Mouse (Mus musculus) cerebellum, postnatal 36 days (tissue): ENCODE measurements around the gene Gpr137b.
"Not testable (repeated sequence)": the region's sequence is repeated elsewhere in the genome, so short reads cannot be mapped to it uniquely, and the experiment has no call there.

Source experiments
- DNase-seq, 2 experiments: peaks; one replicate each; pipeline ENCODE4 v3.0.0; 2021 to 2022; ENCODE audit warnings: mixed read lengths in 2 of 2

Gpr137b gene

DNA sequence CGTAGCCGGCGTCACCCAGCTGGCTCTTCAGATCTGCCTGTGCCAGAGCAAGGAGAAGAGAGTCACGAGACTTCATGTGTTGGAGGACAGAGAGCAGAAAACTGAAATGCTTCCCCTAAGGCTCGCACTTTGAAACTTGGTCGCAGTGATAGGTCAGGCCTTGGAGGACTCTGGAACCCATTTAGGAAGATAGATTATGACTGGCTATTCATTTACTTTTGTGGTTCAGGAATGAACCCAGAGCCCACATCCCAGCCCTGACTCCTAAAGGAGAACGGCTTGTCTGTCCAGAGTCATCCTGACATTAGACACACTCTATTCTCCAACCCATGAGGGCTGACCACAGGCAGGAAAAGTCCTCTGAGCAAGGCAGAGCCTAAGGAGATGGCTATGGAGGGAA lies 30.3 kb downstream of the Gpr137b start:
- DNase-seq, result not testable (repeated sequence)

- DNase-seq, result peak; percentile 13 to 27
Measured at GRCm38 (mm10) chr13:13362261-13362660, 31.6 kb downstream of the Gpr137b start.

- DNase-seq, result not testable (repeated sequence)
Measured at GRCm38 (mm10) chr13:13360045-13360444, 33.8 kb downstream of the Gpr137b start.

DNA sequence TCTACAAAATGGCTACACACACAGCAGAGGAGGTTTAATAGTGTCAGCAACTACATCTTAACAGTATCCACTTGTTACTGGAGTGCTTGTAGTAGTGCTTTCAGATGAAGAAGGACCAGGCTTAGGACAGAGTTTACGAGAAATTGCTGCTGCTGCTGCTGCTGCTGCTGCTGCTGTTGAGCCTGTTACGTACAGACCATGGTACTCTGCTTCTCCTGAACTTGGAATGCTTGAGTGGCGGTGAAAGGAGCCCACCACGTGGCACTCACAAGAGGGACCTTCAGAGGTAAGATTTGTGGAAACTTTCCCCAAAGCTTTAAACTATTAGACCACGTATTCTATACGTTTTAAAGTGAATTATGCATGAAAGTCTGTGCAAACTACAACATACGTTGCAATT lies 35.2 kb downstream of the Gpr137b start:
- not testable (repeated sequence) for DNase-seq

DNA sequence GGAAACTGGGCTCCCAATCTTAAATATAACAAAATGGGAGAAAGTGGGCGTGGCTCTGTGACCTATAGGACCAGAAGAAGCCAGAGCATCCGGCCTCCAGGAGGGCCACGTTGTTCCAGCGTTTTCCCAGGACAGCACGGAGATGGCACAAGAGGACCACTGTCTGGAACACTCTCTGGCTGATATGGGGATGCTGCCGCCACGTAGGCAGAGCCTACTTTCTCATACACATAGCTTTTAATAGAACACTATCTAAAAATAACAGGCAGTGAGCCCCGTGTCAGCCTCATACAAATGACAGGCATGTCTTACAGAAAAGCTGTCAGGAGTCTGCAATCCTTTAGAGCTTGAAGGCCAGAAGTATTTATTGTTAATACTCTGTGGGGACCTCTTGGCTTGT lies 35.7 kb downstream of the Gpr137b start:
- DNase-seq, result not testable (repeated sequence)

GRCm38 (mm10) chr13:13352113-13352512 lies 41.7 kb downstream of the Gpr137b start:
- not testable (repeated sequence) for DNase-seq

DNA sequence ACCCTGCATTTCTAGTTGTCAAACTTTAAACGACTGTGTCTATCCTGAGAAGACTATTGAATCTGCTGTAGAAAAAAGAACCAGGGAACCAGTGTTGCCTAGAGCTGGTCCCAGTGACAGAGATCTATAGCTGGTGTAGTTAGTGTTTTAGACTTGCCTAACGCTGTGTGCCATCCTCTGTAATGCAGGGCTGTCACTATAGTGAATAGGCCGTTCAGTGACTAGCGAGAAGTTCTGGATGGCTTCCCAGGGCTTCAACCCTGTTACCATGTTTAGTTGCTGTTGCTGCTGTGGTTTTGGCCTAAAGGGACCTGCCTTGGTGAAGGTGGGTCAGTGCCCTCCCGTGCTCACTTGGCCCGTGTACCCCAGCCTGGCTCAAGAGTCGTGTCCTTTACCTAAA lies 43.1 kb downstream of the Gpr137b start:
- not testable (repeated sequence) for DNase-seq

DNA sequence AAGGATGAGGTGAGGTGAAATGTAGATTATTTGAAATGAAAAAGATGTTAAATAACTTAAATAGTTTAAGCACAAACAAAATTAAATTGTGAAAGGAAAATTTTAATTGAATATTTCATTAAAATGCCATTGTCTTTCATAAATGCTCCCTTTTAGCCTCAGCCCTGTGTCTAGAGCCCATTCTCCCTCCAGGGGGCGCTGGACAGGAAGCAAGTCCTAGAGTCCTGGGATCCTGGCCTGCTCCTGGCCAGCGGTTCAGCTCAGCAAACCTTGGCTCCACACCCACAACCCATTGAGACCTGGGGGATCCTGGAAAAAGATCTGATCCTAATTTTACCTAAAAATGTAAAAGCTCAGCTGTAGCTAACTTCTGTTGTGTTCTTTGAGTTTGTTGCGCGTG lies 44.5 kb downstream of the Gpr137b start:
- DNase-seq, result peak; percentile 20 to 41

- DNase-seq, result not testable (repeated sequence)
Measured at GRCm38 (mm10) chr13:13347634-13348412, 46.0 kb downstream of the Gpr137b start.

DNA sequence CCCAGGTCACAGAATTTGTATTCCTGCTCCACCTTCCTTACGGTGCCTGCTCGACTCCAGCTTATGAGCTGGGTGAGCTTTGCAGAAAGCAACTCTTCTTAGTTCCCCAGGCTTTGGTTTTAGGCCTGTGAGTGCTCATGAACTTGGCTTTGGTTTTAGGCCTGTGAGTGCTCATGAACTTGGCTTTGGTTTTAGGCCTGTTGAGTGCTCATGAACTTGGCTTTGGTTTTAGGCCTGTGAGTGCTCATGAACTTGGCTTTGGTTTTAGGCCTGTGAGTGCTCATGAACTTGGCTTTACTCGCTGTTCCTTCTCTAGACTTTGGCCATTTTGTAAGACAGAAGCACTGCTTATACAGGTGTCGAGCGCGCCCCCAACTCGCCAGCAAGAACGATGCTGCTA lies 56.5 kb downstream of the Gpr137b start:
- not testable (repeated sequence) for DNase-seq

- DNase-seq, result peak; percentile 22 to 23
Measured at GRCm38 (mm10) chr13:13328876-13329275, 64.9 kb downstream of the Gpr137b start.
